9 mouse cellular contexts compared by ENCODE assay signal in the genomic region with DNA sequence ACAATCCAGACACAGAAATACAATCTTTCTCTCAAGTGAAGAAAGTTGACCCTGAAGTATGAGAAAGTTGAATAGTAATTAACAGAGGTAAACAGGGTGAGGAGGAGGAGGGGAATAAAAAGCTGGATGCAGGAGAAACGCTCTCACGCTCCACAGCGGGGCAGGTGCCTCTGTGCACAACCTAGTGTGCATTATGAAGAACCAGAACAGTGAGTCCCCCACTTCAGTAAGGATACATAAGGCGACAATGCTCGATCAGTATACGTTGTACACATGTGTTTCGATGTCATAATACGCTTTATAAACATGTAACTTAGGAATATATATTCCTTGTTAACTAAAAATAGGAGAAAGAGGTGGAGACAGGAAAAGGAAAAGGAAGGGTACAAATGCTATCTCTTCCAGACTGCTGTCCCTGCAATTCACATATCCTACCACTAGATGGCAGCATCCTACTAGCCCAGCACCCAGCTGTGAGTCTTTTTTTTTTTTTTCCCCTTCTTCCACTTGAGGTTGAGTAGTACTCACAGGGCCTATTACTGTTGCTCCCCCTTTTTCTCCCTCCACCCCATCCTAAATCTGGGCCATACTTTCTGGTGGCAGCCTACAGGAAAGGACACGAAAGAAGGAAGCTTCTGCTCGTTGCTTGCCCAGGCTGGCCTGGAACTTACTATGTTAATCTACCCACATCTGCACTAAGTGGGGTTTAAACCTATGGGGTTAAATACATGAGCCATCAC. TPM values are rescaled to one million over a fixed set of nuclear protein-coding genes. Genes with fewer than 3 reads are reported as not detected.
A peak's percentile ranks its signal among the peaks of the same experiment; 100 is the strongest.
DNase-seq lines count a peak whose midpoint lies in the region; ATAC-seq lines count a peak whose summit lies in the region.
"Had no signal": no experiment of that assay in that cellular context is flagged by ENCODE, and none has a peak within 500 bp of the region (broad histone marks: within the 10 kb centered on the region; RNA-seq: fewer than 3 reads in every experiment).

No protein-coding gene starts in this region.

- H3K4me2 ChIP-seq in kidney, embryonic 15.5 days: no peak overlapping the region
- no peak overlapping the region for H3K4me2 ChIP-seq in midbrain, embryonic 13.5 days (replicated peaks)
- H3K4me2 ChIP-seq: embryonic facial prominence, embryonic 13.5 days had no signal

- no peaks in the 10 kb centered on the region for H3K9me3 ChIP-seq in kidney, embryonic 15.5 days (replicated peaks)
- no peaks in the 10 kb centered on the region for H3K9me3 ChIP-seq in midbrain, embryonic 13.5 days
- H3K9me3 ChIP-seq: embryonic facial prominence, embryonic 13.5 days had no signal

- no peak overlapping the region for H3K4me3 ChIP-seq in kidney, embryonic 15.5 days (replicated peaks)
- no peak overlapping the region for H3K4me3 ChIP-seq in midbrain, embryonic 13.5 days (replicated peaks)
- H3K4me3 ChIP-seq: embryonic facial prominence, embryonic 13.5 days had no signal

- 81% methylated on average over 10 of the region's 10 CpGs for WGBS in kidney, embryonic 15.5 days
- 75% methylated on average over 10 of the region's 10 CpGs for WGBS in midbrain, embryonic 13.5 days

- no peak for ATAC-seq in kidney, embryonic 15.5 days (replicated peaks; ENCODE audit: low FRiP score)
- ATAC-seq in midbrain, embryonic 13.5 days: peak; percentile 67

- H3K27me3 ChIP-seq in kidney, embryonic 15.5 days: no peaks in the 10 kb centered on the region
- no peaks in the 10 kb centered on the region for H3K27me3 ChIP-seq in midbrain, embryonic 13.5 days
- H3K27me3 ChIP-seq: embryonic facial prominence, embryonic 13.5 days had no signal

- peaks cover 65% of the 10 kb centered on the region for H3K36me3 ChIP-seq in kidney, embryonic 15.5 days
- peaks cover 39% of the 10 kb centered on the region for H3K36me3 ChIP-seq in midbrain, embryonic 13.5 days

- no peak overlapping the region for H3K9ac ChIP-seq in kidney, embryonic 15.5 days
- H3K9ac ChIP-seq in midbrain, embryonic 13.5 days (replicated peaks): no peak overlapping the region
- H3K9ac ChIP-seq: embryonic facial prominence, embryonic 13.5 days had no signal

- H3K4me1 ChIP-seq in kidney, embryonic 15.5 days: no peaks in the 10 kb centered on the region
- H3K4me1 ChIP-seq in midbrain, embryonic 13.5 days (replicated peaks): no peaks in the 10 kb centered on the region
- H3K4me1 ChIP-seq: embryonic facial prominence, embryonic 13.5 days had no signal

- peak; percentile 24 for DNase-seq in kidney, adult 11 months
- DNase-seq in T-cell, adult 2 months (ENCODE audit: low spot score): peak; percentile 48
- peak; percentile 30 for DNase-seq in fibroblast of lung, adult 2 months (ENCODE audit: low read depth)
- DNase-seq in heart, postnatal 4 days: peak; percentile 70
- DNase-seq in layer of hippocampus, adult 9-11 months: peak; percentile 24
- peak; percentile 33 for DNase-seq in telencephalon, adult 2 months (ENCODE audit: low read depth, low spot score)

- no peak overlapping the region for H3K27ac ChIP-seq in kidney, embryonic 15.5 days
- no peak overlapping the region for H3K27ac ChIP-seq in midbrain, embryonic 13.5 days
- H3K27ac ChIP-seq: embryonic facial prominence, embryonic 13.5 days had no signal

RNA-seq across cellular contexts. Expression of gene Mtr, which starts 47.7 kb away (rescaled TPM):
- 13.7 and 15.0 TPM in 2 replicates for polyA plus RNA-seq in kidney, embryonic 15.5 days (2015; fragmentation: Nextera tagmentation; extraction: Ambion mirVana)
- 10 to 100 TPM; 35.7 to 36.0 TPM for total RNA-seq in heart, postnatal 4 days (2021)
- 5.3 and 6.6 TPM in 2 replicates for polyA plus RNA-seq in midbrain, embryonic 13.5 days (2015; fragmentation: Nextera tagmentation; extraction: Ambion mirVana)
